Mouse (Mus musculus) Muller cell, postnatal 12 days (primary cell): ENCODE data around the gene Zbtb46.
A peak's percentile ranks its signal among the peaks of the same experiment; 100 is the strongest.
"Not testable (repeated sequence)": the region's sequence is repeated elsewhere in the genome, so short reads cannot be mapped to it uniquely, and the experiment has no call there.

Experiments
- DNase-seq: peaks from one replicate; pipeline ENCODE4 v3.0.0-alpha.2; 2015; ENCODE audit errors: inconsistent ontology term

Zbtb46 gene

GRCm38 (mm10) chr2:181459153-181459672 lies at the start of gene Zbtb46:
Zbtb46 (minus strand) TSS chr2:181459426.
- peak; percentile 91 for DNase-seq

- DNase-seq: no peak
These were observed 39.4 kb upstream of the Zbtb46 start for GRCm38 (mm10) chr2:181498644-181499043.

- peak; percentile 79 for DNase-seq
These were observed 38.3 kb upstream of the Zbtb46 start for GRCm38 (mm10) chr2:181497548-181497875.

GRCm38 (mm10) chr2:181496831-181497547 lies 37.8 kb upstream of the Zbtb46 start, which contains the start of gene Tpd52l2:
Tpd52l2 (plus strand) TSS chr2:181497142.
- peak; percentile 95 for DNase-seq

GRCm38 (mm10) chr2:181496281-181496680 lies 37.1 kb upstream of the Zbtb46 start:
- peak; percentile 63 for DNase-seq

GRCm38 (mm10) chr2:181495845-181496244 lies 36.6 kb upstream of the Zbtb46 start:
- not testable (repeated sequence) for DNase-seq

GRCm38 (mm10) chr2:181494266-181494945 lies 35.2 kb upstream of the Zbtb46 start:
- DNase-seq: no peak

- no peak for DNase-seq
These were observed 34.1 kb upstream of the Zbtb46 start, which contains the start of gene Abhd16b for GRCm38 (mm10) chr2:181493156-181493927. Abhd16b (plus strand) TSS chr2:181493206.

GRCm38 (mm10) chr2:181492206-181492605 lies 33.0 kb upstream of the Zbtb46 start:
- no peak for DNase-seq

- DNase-seq: no peak
These were observed 32.4 kb upstream of the Zbtb46 start for GRCm38 (mm10) chr2:181491432-181492205.

GRCm38 (mm10) chr2:181487338-181488277 lies 28.4 kb upstream of the Zbtb46 start:
- DNase-seq: no peak

GRCm38 (mm10) chr2:181485741-181486140 lies 26.5 kb upstream of the Zbtb46 start:
- DNase-seq: no peak

GRCm38 (mm10) chr2:181484456-181485233 lies 25.4 kb upstream of the Zbtb46 start:
- DNase-seq: no peak

GRCm38 (mm10) chr2:181483562-181484318 lies 24.5 kb upstream of the Zbtb46 start:
- DNase-seq: no peak

GRCm38 (mm10) chr2:181483120-181483519 lies 23.9 kb upstream of the Zbtb46 start:
- no peak for DNase-seq

GRCm38 (mm10) chr2:181472256-181472827 lies 13.1 kb upstream of the Zbtb46 start:
- DNase-seq: peak; percentile 32

GRCm38 (mm10) chr2:181471246-181471645 lies 12.0 kb upstream of the Zbtb46 start:
- no peak for DNase-seq

- DNase-seq: no peak
These were observed 11.1 kb upstream of the Zbtb46 start for GRCm38 (mm10) chr2:181470285-181470684.
